Mouse (Mus musculus): ENCODE results near the gene Tigit.

Gene Tigit

GRCm38 (mm10) chr16:43619277-43619676 lies 44.7 kb downstream of the Tigit start:
- no peak for DNase-seq (ENCODE audit: low read depth)

GRCm38 (mm10) chr16:43618286-43618685 lies 45.7 kb downstream of the Tigit start:
- DNase-seq (ENCODE audit: low read depth), result no peak

- DNase-seq (ENCODE audit: low read depth), result no peak
Measured at GRCm38 (mm10) chr16:43617346-43617745, 46.6 kb downstream of the Tigit start.

GRCm38 (mm10) chr16:43616348-43616747 lies 47.6 kb downstream of the Tigit start:
- DNase-seq (ENCODE audit: low read depth), result no peak

- DNase-seq (ENCODE audit: low read depth), result no peak
Measured at GRCm38 (mm10) chr16:43610375-43610774, 53.6 kb downstream of the Tigit start.

GRCm38 (mm10) chr16:43608066-43608465 lies 55.9 kb downstream of the Tigit start:
- no peak for DNase-seq (ENCODE audit: low read depth)

- DNase-seq (ENCODE audit: low read depth), result no peak
Measured at GRCm38 (mm10) chr16:43607086-43607485, 56.9 kb downstream of the Tigit start.

GRCm38 (mm10) chr16:43604399-43605013 lies 59.4 kb downstream of the Tigit start:
- no peak for DNase-seq (ENCODE audit: low read depth)

GRCm38 (mm10) chr16:43603591-43604141 lies 60.3 kb downstream of the Tigit start:
- no peak for DNase-seq (ENCODE audit: low read depth)

GRCm38 (mm10) chr16:43602573-43602972 lies 61.4 kb downstream of the Tigit start:
- DNase-seq (ENCODE audit: low read depth), result no peak

- no peak for DNase-seq (ENCODE audit: low read depth)
Measured at GRCm38 (mm10) chr16:43599707-43600106, 64.2 kb downstream of the Tigit start.

All from naive thymus-derived CD4-positive, alpha-beta T cell, adult 2 months (primary cell).